In the genomic region with DNA sequence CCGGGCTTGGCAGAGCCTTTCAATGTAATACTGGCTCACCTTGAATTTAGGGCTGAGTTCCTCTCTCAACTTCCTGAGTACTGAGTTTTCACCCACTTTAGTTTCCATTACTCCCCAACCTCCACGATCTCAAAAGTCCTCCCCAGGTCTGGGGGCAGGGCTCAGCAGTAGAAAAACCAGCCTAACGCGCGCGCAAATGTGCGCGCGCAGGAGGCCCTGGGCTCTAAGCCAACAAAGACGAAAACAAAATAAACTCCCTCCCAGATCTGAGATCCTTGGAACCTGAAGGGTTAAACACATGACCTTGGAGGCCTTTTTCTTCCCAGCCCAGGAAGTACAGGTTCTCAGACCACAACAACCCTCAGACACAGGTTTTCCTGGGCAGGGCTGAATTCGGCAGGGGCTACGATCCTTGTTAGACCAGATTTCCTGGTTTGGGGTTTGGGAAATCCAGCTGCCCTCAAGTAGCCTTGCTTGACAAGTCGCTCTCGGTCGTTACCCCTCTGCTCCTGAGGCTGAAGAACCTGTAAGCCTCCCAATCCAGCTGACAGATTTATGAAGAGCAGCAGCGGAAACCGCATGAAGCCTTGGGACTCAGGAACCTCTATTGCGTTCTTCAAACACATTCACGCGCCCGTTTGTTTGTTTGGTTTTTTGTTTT, we compare ENCODE assay signal across 8 mouse cellular contexts. TPM values are rescaled to one million over a fixed set of nuclear protein-coding genes. Genes with fewer than 3 reads are reported as not detected.
DNase-seq lines count a peak whose midpoint lies in the region; ATAC-seq and TF ChIP-seq lines count a peak whose summit lies in the region.

No protein-coding gene starts in this region.

- no peak for TF ChIP-seq EP300 in heart, adult 2 months (IDR thresholded peaks at IDR 0.05; ENCODE audit: insufficient read depth, low read depth, low read length)

- peak; percentile 62; the same call in 1 of the 2 replicates for TF ChIP-seq POLR2A in heart, adult 2 months (IDR thresholded peaks at IDR 0.05; ENCODE audit: insufficient read depth, low read depth, low read length)

- 22% methylated on average over 21 of the region's 21 CpGs for WGBS in heart, adult 2 months
- WGBS in stomach, embryonic 14.5 days, result 26% methylated on average over 21 of the region's 21 CpGs

- H3K36me3 ChIP-seq in heart, adult 2 months (ENCODE audit: control insufficient read depth, insufficient read depth, low read length), result no peaks in the 10 kb centered on the region
- no peaks in the 10 kb centered on the region for H3K36me3 ChIP-seq in stomach, embryonic 14.5 days (ENCODE audit: control insufficient read depth, insufficient read depth, low read length)

- 0 out of 2 replicates have a peak, but pooled peaks have one; percentile 38 for ATAC-seq in stomach, embryonic 14.5 days (ENCODE audit: insufficient number of reproducible peaks, insufficient read depth, low FRiP score, low read depth)

- peak overlapping the region; percentile 43 for H3K4me3 ChIP-seq in heart, adult 2 months
- H3K4me3 ChIP-seq in stomach, embryonic 14.5 days (ENCODE audit: low read depth, low read length), result peak overlapping the region; percentile 2

- intact Hi-C loops in heart, adult 2 months (cut with DNase I), result no loop called here

- no peak for TF ChIP-seq CTCF in heart, adult 2 months (IDR thresholded peaks at IDR 0.05)

- no peaks in the 10 kb centered on the region for H3K79me2 ChIP-seq in heart, adult 2 months (replicated peaks; ENCODE audit: control insufficient read depth, insufficient read depth, low read length)

- no peaks in the 10 kb centered on the region; the same call in 1 of the 2 replicates for H3K4me1 ChIP-seq in heart, adult 2 months (ENCODE audit: control insufficient read depth, insufficient read depth, low read length)
- H3K4me1 ChIP-seq in stomach, embryonic 14.5 days (ENCODE audit: control insufficient read depth, insufficient read depth, low read length), result no peaks in the 10 kb centered on the region

- H3K9ac ChIP-seq in heart, adult 2 months (ENCODE audit: low read depth, low read length), result peak overlapping the region; percentile 2; the same call in 1 of the 2 replicates
- no peak overlapping the region; the same call in 1 of the 2 replicates for H3K9ac ChIP-seq in stomach, embryonic 14.5 days (replicated peaks; ENCODE audit: low read depth, low read length)

- H3K27me3 ChIP-seq in heart, adult 2 months (ENCODE audit: control insufficient read depth, insufficient read depth, low read length), result no peaks in the 10 kb centered on the region
- no peaks in the 10 kb centered on the region for H3K27me3 ChIP-seq in stomach, embryonic 14.5 days (ENCODE audit: control insufficient read depth, insufficient read depth, low read length)

- H3K27ac ChIP-seq in heart, adult 2 months, result peak overlapping the region; percentile 56
- peak overlapping the region; percentile 62; the same call in 1 of the 2 replicates for H3K27ac ChIP-seq in stomach, embryonic 14.5 days (ENCODE audit: low read length)

- peak overlapping the region; percentile 37 for H3K4me2 ChIP-seq in stomach, embryonic 14.5 days (replicated peaks; ENCODE audit: low read depth, low read length)

- DNase-seq in CD4-positive helper T cell, adult 2 months (ENCODE audit: low read depth, low spot score), result peak; percentile 89
- DNase-seq in R1 (ENCODE audit: low read depth, low spot score), result peak; percentile 94
- DNase-seq in heart, adult 2 months, result peak; percentile 51 to 53
- DNase-seq in kidney, adult 9 months, result peak; percentile 82
- peak; percentile 70 for DNase-seq in lung, postnatal 14 days
- DNase-seq in layer of hippocampus, adult 9-11 months, result no peak
- DNase-seq in gastrocnemius, postnatal 4 days (ENCODE audit: low spot score in 2 of 2), result no peak

- no peaks in the 10 kb centered on the region for H3K9me3 ChIP-seq in stomach, embryonic 14.5 days (ENCODE audit: control insufficient read depth, low read depth, low read length)

RNA-seq across cellular contexts. Expression of a gene that starts 45.6 kb away (rescaled TPM):
- 100 to 1,000 TPM; 106 to 122 TPM for total RNA-seq in heart, adult 2 months (2021)
- 67.8 and 96.1 TPM in 2 replicates for polyA plus RNA-seq in heart, adult 2 months (2012; rRNA removed)
- 523 and 527 TPM in 2 replicates for polyA plus RNA-seq in stomach, embryonic 14.5 days (2014; fragmentation: Nextera tagmentation; extraction: Ambion mirVana)
- total RNA-seq in gastrocnemius, postnatal 4 days (2021), result 100 to 1,000 TPM; 126 to 134 TPM

Comparison
In these comparisons a context has a peak if more than half of its experiments do, and no peak if none do; other contexts are left out.
1. DNase-seq: peak in CD4-positive helper T cell, adult 2 months (single experiment), R1 (single experiment), heart, adult 2 months (2 of 2), kidney, adult 9 months (single experiment) and lung, postnatal 14 days (single experiment); none in layer of hippocampus, adult 9-11 months (single experiment) and gastrocnemius, postnatal 4 days (0 of 2).